Mouse (Mus musculus): ENCODE data around the gene Ndufs1. TPM values are rescaled to one million over a fixed set of nuclear protein-coding genes. Genes with fewer than 3 reads are reported as not detected.

The Ndufs1 gene
- total RNA-seq, 2 experiments from 2014 or later: 272 to 350 TPM

DNA sequence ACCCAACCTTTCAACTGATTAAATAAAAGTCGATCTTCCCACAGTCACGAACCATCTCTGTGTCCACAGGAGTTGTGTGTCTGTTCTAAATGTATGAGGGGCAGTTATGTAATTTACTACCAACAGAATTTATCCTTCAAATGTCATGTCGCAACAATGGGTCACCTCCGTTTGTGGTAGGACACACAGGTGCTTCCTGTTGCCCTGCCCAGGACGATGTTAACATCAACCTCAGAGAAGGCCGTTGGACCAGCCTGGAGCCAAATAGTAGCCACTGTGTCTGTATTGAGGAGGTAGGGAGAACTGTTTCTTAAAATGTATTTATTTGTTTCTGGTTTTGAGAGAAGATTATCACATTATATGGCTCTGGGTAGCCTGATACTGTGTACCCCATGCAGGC is 54.6 kb downstream of the Ndufs1 start:
- DNase-seq (ENCODE audit: low spot score in 2 of 2): no peak

DNA sequence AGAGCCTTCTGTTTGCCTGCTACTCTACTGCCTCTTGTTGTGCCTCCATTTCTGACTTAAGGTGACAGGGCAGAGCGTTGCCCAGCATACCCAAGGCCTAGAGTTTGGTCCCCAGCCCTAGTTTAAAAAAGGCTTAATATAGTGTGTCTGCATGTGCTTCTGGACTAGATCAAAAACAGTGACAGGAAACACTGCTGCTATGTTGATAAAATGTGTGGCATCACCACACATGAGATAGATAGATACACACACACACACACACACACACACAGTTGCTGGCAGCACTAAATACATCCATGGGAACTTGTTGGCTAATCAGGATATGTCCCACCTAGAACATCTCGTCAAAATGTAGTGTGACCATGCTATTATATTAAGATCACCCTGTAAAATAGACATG is 56.3 kb downstream of the Ndufs1 start:
- DNase-seq (ENCODE audit: low spot score in 2 of 2): no peak

DNA sequence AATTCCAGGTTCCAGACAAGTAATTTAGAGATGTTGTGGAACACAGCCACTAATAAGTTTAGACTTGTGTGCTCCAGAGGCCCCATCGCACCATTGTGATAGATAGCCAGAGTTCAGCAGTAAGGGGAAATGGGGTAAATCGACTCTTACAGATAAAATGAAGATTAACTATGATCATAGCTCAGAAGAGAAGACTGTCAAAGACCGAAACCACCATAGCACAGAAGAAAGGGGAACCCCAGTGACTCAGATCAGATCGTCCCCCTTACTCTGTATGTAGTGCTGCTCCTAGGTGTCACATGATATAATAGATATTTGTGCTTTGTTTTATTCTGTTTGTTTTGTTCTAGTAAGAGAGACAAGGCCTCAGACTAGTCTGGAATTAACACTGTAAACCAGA is 57.0 kb downstream of the Ndufs1 start:
- DNase-seq (ENCODE audit: low spot score in 2 of 2): no peak

DNA sequence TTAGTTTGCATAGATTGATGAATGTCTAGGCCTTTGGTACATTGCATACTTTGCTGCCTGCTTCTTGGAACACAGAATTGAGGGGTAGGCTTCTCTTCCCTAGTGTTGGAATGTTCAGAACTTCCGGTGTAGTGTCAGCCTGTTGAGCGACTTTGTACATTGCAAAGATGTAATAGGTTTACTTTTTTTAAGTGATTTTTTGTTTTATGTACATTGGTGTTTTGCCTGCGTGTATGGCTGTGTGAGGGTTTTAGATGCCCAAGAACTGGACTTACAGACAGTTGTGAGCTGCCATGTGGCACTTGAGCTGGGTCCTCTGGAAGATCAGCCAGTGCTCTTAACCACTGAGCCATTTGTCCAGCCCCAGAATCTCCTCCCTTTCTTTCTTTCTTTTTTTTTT is 61.1 kb downstream of the Ndufs1 start:
- no peak for DNase-seq (ENCODE audit: low spot score in 2 of 2)

DNA sequence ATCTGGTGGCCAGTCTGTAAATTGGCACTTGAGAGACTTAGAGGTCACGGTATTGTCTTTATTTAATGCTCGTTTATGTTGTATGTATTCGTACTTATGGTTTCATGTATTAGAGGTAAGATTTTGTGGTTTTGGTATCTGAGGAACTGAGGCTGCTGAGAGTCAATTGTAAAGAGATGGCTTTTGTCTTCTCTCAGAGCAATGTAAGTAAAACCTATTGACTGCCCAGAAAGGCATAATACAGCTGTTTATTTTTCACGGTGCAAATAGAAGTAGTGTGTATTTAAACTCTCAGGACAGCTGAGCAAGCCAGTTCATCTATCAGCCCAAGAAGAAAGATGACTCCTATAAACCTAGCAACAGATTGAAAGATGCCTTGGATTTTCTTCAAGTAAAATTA is 61.5 kb downstream of the Ndufs1 start:
- DNase-seq (ENCODE audit: low spot score in 2 of 2): no peak

DNA sequence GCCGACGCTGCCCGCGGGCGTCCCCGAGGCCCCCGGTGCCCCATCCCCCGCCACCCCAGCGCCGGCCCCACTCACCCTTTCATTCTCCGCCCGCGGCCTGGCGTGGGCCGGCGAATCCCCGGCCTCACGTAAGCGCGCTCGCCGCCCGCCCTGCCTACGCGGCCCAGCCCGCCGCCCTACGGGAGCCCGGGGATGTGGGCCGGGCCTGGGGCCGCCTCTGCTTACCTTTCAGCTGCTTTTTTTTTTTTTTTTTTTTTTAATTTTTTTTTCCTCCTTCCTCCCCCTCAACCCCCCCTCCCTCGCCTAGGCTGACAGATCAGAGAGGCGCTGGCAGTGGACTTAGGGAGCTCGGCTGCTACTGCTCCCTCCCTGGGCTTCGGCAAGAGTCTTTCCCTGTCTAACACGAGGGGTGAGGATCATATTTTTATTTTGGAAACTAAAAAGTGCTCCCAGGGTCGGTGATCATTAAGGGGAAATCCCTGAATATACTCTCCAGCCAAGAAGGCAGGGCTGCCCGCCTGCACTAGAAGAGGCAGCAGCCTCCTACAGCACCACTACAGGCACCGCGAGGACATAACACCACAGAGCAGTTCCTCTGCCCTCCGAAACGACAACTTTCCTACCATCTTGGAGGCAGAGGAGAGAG is 62.4 kb downstream of the Ndufs1 start, which contains the start of gene Ino80d:
Gene Ino80d (minus strand): TSS at position 532 of the 646 bp plus-strand sequence.
- peak; percentile 69 to 75 for DNase-seq (ENCODE audit: low spot score in 2 of 2)

DNA sequence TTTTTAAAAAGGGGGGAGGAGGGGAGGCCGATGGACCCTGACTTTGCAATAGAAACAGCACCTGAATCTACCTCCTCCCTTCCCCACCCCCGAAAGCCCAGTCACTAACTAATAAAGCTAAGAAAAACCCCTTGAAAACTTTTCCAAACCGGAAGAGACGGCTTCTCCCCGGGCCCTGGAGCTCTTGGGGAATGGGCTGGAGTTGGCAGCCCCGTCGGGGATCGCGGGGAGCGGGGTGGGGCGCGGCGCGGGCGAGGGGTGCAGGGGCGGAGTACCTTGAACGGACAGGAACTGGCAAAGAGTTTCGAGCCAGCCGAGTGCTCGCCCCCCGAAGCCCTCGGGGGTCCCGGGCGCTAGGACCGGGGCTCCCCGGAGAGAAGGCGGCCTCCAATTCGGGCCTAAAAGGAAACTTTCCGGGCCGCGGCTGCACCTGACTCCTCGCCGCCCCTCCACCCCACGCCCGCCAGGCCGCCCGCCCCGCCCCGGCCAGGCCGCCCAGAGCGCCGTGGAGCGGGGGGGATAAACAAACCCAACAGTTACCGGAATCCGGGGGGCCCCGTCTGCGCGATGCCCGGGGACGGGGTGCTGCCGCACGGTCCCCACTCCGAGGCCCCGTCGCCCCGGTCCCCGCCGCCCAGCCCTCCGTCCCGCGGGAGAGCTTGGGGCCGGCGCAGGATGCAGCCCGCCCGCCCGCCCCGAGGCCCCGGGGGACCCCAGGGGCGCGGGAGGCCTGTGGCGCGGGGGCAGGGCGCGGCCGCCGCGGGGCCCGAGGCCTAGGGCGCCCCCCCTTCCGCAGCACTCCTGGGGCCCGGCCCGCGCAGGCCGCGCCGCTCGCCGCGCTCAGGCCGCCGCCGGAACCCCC is 63.1 kb downstream of the Ndufs1 start:
- peak; percentile 70 to 72 for DNase-seq (ENCODE audit: low spot score in 2 of 2)

DNA sequence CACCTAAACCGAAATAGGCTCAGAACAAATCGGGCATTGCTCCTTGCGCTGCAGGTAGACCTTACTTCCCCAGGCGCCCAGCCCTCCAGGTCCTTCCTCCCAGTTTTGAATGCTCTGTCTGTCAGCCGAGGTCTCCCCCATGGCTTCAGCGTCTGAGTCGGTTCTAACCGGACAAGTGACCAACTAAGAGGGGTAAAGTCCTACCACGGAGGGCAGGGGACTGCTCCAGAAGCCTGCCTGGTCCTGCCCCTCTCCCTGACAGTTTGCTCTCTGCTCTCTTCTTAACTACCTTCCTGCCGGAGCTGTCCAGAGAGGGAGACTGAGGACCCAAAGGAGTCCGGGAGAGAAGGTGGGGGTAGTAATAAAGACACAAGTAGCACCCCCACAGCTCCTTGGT is 63.8 kb downstream of the Ndufs1 start:
- peak; percentile 32 to 41 for DNase-seq (ENCODE audit: low spot score in 2 of 2)

DNA sequence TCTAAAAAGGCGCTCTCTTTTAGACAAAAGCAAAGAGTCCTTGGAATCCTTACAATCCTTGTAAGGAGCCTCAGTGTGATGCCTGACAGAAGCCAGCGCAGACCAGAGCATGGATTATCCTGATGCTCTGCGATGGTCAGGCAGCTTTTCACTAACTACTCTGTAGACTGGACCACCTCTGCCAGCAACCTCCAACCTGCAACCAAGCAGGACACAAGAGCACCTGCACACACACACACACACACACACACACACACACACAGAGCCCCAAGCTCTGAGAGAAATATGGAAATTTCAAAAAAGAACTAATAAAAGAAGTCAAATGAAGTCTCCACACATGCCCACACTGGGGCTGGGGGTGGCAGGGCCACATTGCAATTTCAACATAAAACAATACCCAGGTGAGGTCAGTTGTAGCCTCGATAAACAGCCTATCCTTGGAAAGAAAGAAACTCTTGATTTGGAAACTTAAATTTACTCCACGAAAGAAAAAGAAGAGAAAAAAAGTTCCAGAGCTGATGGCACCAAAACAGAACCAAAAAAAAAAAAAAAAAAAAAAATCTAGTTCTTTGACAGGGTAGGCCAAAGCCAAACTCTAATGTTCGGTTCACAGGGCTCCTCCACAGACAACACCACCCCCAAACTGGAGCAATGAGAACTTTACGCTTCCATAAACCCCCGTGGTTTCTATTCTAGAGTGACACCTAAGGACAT is 64.3 kb downstream of the Ndufs1 start:
- DNase-seq (ENCODE audit: low spot score in 2 of 2): no peak

DNA sequence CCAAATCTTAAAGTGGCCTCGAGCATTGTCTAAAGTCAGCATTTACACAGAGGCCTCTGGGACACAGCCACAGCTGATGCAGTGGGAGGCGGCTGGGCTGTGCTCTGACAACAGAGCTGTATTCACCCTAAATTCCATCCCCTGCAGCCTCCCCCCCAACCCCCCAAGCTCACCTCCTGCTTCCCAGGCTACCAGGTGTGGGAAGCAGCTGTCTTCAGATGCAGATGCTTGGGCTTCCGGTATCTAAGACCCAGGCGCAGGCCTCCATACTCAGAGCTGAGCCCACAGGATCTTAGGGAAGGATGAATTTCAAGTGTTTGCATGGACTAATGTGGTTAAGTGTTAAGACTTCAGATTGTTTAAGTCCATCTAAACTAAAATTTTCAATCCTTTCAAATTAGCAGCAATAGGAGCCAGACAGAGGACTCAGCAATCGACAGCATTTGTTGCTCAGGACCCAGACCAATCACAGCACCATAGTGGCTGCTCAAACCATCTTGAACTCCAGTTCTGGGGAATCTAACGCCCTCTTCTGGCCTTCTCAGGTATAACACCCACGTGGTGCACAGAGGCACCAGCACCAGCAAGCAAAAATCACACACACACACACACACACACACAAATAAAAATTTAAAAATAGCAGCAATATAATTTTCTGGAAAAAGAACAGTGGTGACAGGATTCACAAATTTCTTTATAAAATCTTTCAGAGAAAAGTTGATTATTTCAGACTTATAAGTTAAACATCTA is 65.9 kb downstream of the Ndufs1 start:
- no peak for DNase-seq (ENCODE audit: low spot score in 2 of 2)

DNA sequence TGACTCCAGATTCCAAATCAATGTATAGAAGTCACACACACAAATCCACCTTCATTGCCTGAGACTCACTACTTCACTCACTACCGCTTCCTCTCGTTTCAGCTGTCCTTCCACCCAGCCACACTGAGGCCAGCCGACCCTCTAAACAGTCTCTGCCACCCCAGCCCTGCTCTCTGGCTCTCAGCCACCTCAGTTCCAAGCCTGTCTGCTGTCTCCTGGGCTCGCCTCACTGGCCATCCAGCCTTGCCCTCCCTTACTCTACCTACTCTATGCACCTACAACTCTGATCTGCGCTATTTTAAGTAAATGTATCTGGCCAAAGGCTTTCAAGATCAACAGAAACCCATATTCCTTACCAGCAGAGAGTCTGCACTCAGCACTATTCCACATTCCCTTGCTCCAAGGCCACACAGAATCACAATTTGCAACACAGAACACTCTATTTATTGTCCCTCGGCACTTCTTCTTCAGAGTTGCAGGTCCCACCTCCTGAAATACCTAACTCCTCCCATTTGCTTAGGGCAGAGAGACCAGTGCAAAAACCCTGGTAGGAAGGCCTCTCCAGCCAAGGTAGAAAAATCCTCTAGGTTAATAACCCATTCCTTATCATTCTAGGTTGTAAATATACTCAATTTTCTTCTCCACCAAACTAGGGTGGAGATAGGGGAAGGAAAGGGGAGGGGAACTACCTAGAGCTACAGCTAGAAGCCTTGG is 68.9 kb downstream of the Ndufs1 start:
- DNase-seq (ENCODE audit: low spot score in 2 of 2): no peak

DNA sequence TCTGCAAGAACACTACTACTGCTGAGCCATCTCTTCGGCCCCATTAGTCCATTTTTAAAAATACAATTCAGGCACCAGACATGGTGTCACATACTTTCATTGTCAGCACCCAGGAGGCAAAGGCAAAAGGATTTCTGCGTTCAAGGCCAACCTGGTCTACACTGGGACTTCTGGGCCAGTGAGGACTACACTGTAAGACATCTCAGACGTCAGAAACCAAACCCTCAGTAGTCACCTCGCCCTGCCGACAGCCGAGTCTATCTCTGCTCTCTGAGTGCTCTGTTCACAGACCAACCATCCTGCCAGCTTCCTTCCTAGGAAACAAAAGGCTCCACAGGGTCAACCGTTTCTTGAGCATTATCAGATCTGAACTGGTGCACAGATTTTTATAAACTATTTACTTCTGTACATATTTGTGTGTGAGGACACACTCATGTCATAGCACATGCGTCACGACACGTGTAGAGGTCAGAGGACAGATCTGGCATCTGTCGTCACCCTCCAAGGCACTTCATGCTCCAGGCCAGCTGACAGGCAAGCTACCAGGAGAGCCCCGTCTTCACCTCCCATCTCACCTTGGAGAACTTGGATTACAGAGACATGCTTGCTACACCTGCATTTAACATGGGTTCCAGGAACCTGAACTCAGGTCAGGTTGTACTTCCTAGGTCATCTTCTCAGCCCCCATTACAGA is 73.7 kb downstream of the Ndufs1 start:
- DNase-seq (ENCODE audit: low spot score in 2 of 2): no peak

DNA sequence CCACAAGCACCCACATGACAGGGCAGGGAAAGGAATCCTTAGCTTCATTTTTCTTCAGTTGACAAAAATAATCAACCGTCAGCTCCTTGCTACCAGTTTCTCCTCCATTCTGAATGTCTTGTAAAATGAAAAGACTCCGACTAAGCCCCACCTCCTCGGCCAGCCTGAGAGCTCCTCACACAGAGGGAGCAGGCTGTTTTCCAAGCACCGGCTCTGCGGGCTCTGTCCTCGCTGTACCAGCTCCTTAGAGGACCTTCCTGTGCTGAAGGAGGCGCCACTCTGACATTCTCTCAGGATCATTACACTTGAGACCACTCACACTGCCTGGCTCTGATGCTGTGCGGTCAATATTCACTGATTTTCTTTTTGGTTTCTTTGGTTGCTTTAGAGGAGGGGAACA is 76.4 kb downstream of the Ndufs1 start:
- DNase-seq (ENCODE audit: low spot score in 2 of 2): no peak

DNA sequence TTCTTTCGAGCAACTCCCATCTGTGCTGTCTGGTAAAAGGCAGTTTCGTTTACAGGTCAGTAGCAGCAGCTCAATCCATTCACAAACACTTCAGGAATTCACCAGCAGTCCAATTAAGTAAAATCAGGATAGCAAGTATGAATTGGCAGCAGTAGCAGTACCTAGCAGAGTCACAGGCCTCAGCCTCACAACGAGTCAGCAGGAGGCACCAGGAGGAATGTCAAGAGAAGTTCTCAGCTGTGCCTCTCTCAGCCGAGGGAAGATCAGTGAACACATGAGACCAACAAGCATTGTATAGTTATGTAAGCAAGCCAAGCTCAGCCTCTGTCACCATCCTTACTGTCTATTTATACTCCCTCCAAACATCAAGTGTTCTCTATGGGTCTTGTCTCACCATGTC is 77.8 kb downstream of the Ndufs1 start:
- DNase-seq (ENCODE audit: low spot score in 2 of 2): no peak

DNA sequence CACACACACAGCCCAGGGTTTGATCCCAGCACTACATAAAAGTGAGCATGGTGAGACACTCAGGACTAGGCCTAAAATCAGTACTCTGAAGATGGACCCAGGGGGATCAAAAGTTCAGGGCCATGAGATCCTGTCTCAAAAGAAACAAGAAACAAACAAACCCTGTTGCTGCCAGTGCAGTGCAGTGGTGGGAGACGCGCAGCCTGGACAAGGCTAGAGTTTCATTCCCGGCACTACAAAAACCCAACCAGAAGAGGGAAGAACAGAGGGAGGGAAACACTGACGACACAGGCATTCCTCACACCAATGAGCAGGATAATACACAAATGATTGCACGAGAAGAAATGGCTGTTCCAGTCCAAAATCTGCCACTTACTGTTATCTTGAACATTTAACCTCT is 80.6 kb downstream of the Ndufs1 start:
- no peak for DNase-seq (ENCODE audit: low spot score in 2 of 2)

Small RNAs within 50 kb of the gene (microRNA-seq; reads per million reads assigned to microRNA genes)
- gene Gm24557 (ENCODE audit: borderline number of aligned reads in 2 of 2) (0 reads per million in 2 experiments), gene Gm27512 (ENCODE audit: borderline number of aligned reads in 2 of 2) (0 reads per million in 2 experiments)

Other genes with a start within 250 kb of the Ndufs1 start
- 10 to 100 TPM; 24.7 to 27.3 TPM for gene Ino80d, start 62.2 kb downstream of the Ndufs1 start, total RNA-seq (2021)
- gene Eef1b2, start within 50 bp of the Ndufs1 start, total RNA-seq (2021): 100 to 1,000 TPM; 584 to 627 TPM
- gene Gpr1, start 37.7 kb upstream of the Ndufs1 start, total RNA-seq (2021): under 1 TPM; 0.26 to 0.43 TPM
- gene Zdbf2, start 96.4 kb upstream of the Ndufs1 start, total RNA-seq (2021): 10 to 100 TPM; 10.8 to 23.1 TPM

Data from adrenal gland, adult 18-20 months (tissue).